Mouse (Mus musculus): ENCODE data around the gene Adss. TPM values are rescaled to one million over a fixed set of nuclear protein-coding genes. Genes with fewer than 3 reads are reported as not detected.
"Not testable (repeated sequence)": the region's sequence is repeated elsewhere in the genome, so short reads cannot be mapped to it uniquely, and the experiment has no call there.

Adss gene
- 10 to 100 TPM; 48.6 to 54.8 TPM for total RNA-seq (2021)
- long read RNA-seq, experiment 1, transcript Adss-201 (13 exons, 2,771 nt) = major isoform, 99 of 105 reads
- long read RNA-seq, experiment 1, partial matches to known transcripts = 3 of 105 reads
- long read RNA-seq, experiment 1, other reads (novel, unspliced or antisense) = 2 of 105 reads
- long read RNA-seq, experiment 2, transcript Adss-201 (13 exons, 2,771 nt) = major isoform, 44 of 49 reads
- long read RNA-seq, experiment 2, partial matches to known transcripts = 1 of 49 reads
- long read RNA-seq, experiment 2, other reads (novel, unspliced or antisense) = 4 of 49 reads

DNA sequence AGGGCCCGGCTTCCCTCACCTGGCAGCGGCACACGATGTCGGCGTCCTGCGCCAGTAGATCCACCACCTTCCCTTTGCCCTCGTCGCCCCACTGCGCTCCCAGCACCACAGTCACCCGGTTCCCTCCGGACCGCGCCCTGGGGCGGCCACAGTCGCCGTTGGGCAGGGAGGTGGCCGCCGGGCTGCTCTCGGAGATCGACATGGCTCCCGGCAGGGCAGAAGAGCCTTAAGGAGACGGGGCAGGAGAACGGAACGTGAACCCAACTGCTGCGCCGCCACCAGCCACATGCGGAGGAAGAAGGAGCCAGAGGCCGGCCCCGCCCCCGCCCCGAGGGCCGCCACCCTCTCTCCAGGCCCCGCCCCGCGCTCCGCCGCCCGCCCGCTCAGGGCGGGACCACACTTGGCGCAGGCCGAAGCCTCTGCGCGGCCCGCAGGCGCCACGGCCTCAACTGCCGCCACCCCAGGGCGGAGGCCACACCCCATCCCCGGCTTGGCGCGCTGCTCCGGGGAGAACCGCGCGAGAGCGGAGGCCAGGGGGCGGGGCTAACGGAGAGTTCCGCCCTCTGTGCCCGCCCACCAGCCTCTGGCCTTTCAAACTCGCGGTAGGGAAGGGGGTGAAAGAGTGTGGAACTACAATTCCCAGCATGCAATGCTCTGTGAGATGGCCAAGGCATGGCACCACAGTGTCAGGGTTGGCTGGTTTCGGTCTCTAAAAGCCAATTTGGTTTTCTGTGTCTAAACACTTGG is at the start of gene Adss:
Gene Adss, minus strand, starts transcription at position 319 of the 747 bp plus-strand sequence.
- peak; percentile 100 for DNase-seq

DNA sequence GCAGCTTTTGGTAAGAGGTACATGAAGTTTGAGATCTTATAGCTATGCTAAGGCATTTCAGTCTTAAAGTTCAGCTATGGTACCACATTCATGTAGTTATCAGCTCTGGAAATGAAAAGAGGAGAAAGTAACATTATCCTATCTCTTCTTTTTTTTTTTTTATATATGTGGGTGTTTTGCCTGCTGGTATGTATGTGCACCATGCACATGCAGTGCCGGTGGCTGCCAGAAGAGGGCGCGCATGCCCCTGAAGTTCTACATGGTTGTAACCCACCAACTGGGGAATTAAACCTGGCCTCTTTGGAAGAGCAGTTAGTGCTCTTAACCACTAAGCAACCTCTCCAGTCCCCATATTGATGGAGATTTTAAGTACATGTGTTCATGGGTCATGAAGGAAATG is 49.5 kb upstream of the Adss start:
- DNase-seq = peak; percentile 7

DNA sequence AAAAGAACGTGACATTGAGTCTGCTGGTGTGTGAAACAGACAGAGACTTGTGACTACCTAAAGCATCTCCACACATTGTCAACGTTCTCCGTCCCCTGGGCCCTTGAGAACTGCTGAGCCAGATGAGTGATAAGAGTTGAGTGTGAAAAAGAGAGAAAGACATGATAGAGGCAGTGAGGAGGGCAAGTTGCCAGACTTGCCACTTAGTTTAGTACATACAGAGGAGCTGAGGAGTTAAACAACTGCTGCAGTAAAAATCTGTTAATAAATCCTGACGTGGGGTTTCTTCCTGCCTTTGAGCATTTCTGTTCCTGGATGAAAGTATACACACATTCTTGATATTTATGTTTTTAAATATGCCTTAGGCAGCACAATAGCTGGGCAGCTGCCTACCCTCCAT is 31.5 kb upstream of the Adss start:
- DNase-seq = not testable (repeated sequence)

DNA sequence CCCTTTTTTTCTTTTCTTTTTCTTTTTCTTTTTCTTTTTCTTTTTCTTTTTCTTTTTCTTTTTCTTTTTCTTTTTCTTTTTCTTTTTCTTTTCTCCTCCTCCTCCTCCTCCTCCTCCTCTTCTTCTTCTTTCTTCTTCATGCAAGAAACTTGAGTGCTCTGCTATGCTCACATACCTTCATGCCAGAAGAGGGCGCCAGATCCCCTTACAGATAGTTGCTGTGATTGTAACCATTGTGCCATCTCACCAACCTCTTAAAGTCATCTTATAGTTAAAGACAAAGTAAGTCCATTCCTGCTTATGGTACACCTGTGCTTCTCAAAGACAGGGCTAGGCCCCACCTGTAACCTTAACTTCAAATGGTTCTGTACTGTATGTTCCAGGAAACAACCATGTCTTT is 10.5 kb upstream of the Adss start:
- DNase-seq = peak; percentile 33

DNA sequence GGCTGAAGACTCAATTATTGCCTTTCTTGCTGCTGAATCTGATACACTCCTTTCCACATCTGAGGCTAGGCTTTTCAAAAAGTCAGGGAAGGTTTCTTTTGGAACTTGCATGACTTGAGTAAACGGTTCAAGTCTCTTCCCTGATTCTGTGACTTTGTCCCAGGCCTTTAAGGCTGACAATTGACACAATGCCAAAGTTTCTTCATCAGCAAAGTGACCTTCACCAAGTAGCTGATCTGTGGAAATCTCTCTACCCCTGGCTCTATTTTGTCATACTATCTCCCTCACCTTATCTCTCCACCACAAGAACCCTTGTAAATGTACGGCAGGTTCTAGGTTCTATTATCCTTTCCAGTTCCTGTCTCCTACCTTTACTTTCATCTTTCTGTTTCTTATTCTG is 7.2 kb upstream of the Adss start:
- DNase-seq = no peak

DNA sequence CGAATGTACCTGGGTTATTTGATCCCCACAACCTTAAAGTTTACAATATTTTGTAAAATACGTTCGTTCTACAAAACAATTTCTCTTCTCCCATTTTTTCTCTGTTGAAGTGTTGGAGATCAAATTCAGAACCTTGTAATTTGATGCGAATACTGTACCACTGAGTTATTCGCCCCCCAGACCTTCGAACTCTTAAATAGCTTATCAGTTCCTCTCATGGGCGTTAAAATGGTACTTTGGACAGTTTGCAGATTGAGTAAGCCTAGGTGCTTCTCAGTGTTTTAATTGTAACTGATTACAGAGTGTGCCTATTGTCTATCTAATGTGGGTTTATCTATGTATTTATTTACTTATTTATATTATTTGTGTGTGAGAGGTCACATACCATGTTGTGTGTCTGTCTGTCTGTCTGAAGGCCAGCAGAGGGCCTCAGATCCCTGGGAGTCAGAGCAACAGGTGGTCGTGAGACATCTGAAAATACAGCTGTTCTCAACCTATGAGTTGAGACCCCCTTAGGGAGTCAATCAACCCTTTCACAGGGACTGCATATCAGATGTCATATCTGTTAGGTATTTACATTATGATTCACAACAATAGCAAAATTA is 942 bp upstream of the Adss start:
- DNase-seq = no peak

DNA sequence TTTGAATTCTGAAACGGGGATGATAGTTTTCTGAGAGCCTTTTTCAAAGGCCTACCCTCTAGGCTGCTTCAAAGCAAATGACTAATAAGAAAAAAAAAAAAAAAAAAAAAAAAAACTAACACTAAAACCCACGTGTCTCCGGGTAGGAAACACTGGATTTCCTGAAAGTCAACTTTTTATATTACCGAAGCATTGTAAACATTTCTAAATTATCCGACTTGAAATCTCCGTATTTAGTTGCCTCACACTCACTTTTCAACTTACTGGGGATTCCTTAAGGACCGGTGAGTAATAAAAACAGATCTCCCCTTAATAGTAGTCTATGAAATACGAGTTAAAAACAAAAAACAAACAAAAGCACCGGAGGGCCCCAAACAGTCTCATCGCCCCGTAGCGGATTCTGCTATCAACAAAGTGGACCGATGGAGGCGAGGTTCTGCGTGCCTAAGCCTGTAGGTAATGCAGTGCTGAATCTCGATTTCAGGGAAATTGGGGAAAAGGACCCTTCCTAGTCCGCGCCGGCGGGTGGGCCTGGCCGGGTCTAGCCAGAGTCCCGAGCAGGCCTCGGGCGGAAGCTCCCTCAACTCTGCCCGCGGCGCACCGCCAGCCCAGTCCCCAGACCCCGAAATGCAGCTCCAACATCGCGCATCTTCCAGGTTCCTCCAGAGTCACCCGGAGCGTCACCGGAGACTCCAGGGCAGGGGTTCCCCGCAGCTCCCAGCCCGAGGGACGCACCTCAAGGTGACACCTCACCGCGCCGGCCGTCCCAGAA is 704 bp downstream of the Adss start:
- DNase-seq = peak; percentile 69

DNA sequence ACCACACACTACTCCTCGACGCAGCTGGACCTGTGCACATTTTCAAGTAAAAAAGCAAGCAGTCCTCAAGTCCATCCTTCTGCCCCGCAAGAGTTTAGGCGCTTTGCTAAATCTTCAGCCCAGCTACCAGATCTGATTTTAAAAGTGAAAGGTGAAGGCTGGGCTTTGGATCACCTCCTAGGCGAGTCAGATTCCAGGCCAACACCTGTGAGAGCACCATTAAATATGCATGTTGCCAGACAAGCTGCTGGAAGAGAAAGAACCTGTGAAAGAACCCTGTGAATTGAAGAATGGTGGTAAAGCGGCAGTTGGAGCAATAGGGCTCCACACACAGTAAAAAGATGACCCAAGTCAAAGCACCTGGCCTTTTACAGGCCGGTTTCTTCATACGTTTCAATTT is 1.4 kb downstream of the Adss start:
- DNase-seq = no peak

DNA sequence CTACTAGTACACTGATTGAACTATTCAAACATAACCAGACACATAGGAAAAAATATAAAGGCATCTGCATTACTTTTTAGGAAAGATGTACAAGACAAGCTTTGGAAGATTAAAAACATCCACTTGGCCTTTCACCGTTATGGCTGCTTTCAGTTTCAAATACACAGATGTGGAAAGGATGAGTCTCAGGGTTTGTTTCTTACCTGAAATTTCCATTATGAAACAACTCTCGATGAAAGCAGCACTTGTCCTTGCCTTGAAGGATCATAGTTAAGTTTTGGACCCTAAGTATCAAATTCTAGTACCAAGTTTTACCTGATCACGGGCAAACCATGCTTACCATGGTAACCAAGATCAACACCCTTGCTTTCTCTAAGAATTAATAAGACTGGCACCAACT is 3.5 kb downstream of the Adss start:
- no peak for DNase-seq

DNA sequence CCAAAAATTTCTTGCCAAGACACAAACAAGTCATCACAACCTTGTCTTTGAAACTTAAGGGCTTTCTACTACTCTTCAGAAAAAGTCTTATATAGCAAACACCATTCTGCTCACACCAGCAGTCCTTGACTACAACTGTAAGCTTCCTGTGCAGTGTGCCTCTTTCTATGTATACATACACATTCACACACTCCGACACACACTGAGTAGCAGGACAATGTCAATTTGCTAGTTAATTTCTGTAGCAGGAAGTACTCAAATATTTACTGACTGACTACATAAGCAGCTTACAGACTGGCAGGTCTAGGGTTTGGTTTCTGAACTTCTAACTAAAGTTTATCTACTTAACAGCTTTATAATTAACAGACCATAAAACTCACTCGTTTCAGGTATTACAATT is 18.9 kb downstream of the Adss start:
- DNase-seq = no peak

DNA sequence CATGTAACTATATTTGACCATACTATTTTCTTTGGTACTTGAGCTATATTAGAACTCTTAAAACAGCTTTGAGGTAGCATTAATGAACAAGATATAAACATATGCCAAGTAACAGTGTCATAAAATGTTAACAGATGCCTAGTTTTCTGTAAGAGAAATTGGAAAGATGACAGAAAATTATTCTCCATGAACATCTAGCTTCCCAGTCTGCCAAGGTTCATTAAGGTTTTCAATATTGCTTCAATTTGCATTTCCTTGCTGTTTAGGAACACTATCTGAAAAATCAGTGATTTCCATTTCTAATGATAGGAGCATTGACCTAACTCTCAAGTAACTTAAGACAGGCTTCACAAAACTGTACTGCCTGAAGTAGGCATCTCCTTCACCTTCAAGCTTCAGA is 27.4 kb downstream of the Adss start:
- DNase-seq = no peak

DNA sequence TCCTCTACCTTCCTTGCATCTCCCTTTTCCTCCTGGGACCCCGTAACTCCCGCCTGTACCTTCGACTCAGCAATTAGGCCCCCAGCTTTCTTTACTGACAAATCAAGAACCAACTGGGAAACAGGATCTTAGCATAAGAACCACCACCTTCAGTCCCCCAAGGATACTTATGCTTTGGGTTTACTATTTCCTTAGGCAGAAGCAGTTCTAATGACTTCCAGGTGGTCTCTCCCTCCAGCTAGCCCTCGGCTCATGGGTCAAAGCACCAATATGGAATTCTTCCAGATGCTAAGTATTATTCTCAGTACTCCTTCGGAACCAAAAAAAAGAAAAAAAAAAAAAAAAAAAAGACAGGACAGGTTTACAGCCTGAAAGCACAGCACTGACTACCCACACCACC is 39.1 kb downstream of the Adss start:
- DNase-seq = no peak

DNA sequence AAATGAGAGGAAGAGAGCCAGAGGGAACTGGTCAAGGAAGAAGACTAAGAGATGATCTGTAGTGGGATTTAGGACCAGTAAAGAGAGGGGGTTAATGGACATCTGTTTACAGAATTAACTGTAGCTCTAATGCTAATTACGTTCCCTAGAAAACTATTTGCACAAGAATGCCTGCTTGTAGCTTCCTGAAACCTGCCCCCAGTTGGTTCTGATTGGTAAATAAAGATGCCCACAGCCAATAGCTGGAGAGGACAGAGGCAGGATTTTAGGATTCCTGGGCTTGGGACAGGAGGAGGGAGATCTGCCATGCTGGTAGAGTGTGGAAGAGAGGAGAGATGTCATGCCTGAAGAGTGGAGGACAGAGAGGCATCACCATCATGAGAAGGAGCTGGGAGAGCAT is 42.8 kb downstream of the Adss start:
- no peak for DNase-seq

DNA sequence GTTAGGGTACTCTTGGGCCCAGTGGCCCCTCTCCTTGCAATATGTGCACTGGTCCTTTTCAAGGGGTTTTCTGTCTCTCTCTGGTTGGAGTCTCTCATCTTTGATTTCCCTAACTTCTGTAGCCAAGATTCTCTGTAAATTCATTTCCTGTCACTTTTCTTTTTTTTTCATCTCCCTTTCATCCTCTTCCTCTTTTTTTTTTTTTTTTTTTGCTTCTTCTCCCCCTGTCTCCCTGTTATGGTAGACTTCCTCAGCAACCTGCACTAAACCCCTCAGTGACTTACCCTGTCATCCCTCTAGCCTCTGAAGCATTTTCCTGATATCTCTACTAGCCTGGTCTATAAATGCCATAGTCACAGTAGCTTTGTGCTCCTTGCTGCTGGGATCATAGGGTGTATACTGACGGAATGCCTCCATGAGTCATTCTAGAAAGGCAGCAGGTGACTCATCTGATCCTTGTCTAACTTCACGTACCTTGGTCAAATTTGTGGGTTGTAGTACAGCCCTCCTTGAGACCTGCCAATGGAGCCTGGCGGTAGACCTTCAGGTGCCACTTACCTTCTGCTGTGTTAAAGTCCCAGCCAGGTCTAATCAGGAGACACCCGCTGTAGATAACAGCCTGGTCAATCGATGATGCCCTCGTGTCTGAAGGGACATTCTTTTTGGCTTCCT is 48.3 kb downstream of the Adss start:
- DNase-seq = no peak

DNA sequence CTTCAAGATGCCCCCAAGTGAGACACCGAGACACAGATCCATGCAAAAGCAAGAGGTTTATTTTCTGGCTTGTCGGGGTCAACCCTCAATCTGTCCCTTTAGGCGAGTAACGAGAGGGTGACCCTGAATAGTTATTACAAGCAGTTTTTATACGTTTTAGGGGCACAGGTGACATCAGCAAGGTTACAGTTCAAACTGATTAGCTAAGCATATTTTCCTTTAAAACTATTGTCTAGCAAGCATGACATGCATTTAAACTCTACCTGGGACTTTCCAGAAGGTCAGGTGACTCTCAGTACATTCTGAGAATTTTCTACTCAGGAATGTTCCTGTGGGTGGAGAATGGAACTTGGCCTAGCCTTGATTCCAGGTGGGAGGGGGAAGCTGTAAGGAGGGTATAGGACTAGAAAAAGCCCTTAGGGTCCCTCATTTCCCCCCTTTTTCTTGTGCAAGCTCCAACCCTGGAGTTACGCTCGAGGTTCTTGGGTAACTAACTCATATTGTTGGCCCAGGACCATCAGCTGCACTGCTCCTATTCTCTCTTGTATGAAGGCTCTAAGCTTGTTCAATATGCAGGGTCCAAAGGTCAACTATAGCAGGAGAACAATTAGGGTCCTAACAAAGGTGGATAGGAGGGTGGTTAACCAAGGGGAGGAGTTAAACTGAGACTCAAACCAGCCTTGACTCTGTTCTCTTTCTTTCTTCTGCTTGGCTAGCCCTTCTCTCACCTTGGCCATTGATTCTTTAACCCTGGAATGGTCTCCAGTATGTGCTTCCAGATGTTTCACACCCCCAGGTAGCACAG is 51.6 kb downstream of the Adss start:
- no peak for DNase-seq

DNA sequence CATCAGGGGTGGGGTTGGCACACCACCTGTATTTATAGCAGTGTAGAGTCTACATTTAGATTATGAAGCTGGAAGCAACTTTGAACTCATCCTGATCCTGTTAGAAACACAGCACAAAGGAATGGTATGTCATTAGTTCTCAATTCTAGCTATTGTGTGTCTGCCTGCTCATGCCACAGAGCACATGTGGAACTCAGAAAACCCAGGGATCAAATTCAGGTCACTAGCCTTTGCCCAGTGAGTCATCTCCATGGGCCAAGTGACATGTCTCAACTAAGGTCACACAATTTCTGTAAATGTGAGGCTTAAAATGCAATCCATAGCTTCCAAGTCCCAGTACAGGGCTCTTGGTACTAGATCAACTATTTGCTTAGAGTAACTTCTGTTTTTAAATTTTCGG is 54.2 kb downstream of the Adss start:
- DNase-seq = no peak

DNA sequence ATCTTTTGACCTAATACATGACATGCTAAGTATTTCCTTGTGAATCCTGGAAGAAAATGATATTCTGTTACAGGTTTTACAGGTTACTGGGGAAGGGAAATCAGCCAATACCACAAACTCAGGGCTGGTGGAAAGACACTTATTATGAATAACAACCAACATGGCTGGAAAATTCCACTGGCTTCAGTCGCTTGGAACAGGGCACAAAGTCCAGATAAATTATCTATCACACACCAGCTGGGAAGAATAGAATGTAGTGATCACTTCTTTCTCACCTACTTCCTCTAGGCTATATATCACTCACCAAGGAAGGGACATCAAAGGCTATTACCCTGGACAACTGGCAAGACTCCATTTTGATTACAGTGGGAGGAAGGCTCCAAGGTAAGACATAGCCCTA is 55.6 kb downstream of the Adss start:
- DNase-seq = no peak

DNA sequence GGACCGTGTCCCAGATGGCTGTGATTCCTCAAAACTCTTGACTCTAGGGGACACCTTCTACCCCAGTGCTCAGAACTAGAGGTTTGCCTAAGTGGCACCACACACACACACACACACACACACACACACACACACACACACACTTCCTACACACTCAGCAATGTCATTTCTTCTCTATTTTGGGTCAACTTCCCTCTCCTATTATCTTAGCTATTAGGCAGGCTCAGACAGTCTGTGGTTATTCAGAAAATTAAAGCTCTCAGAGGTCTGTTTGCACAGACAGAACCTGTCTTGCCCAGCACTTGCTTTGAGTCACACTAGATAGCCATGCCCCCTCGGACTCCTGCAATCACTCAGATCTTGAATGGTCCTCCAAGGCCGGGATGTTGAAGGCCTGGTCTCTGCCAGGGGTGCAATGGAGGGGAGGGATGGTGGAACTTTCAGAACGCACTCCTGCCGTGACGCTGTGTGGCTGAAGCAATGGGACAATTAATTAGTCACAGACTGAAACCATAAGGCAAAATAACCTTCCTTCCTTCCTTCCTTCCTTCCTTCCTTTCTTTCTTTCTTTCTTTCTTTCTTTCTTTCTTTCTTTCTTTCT is 58.7 kb downstream of the Adss start:
- DNase-seq = no peak

DNA sequence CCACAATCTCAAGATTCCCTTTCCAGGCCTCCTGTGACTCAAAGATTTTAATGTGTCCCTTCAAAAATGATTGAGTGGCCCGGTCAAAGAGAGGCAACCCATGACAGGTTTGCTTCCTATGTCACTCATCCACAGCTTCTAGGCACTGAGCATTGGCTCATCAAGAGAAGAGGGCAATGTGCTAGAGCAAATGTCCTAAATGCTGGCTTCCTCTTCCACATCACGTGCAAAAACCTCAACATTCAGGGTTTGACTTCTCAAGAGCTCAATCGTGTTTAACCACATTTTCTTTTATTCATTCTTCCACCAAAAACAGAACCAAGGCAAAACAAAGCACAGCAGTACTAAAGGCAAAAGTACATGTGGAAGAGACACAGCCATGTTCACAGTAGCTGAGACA is 64.3 kb downstream of the Adss start:
- no peak for DNase-seq

DNA sequence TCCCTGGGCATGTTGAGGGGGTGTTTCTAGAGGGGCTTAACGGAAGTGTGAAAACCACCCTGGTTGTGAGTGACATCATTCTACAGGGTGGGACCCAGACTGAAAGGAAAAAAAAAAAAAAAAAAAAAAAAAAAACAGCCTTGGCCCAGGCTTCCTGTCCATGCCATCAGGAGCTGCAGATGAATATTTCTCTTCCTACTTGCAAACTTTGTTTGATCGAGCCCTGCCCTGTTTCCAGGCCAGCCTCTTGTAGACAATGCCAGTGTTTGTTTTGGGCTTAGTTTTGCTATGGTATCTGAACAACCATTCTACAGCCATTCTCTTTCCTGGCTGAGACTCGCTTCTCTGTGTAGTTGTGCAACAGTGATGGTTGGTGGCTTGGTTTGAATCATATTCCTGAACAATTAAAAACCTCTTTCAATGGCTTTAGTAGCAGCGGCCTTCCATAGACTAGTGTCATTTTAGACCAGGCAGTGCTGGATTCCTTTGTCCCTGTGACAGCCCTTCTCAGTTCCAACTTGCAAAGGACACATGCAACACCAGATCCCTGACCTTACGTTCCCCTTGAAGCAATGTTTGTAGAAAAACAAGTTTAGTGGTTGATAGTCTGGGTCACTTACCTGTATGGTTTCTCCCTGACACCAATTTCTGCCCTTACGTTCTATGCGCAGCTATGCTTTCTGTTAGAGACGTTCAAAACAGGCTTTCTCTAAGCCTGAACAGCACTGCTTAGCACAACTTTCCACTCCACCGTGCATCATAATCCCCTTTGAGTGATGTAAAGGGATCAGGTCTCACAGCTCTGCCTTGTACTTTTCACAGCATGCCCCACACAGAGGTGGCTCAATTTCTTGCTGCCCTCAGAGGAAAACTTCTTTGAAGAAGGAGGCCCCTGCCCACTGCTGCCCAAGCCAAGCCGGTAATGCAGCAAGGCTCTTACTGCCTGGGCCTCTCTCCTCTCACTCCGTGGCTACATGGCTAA is 67.0 kb downstream of the Adss start, which contains the start of gene 1700016C15Rik:
Gene 1700016C15Rik, plus strand, starts transcription at position 772 of the 982 bp plus-strand sequence.
- no peak for DNase-seq

Data from adrenal gland, postnatal 10 days (tissue).